Mouse (Mus musculus): ENCODE measurements at regions not wholly inside any gene's neighbourhood (a gene's known extent, or its start where the extent isn't known, plus 50 kb on each side); places are given as distances from the start of the nearest gene placed in this dataset.

GRCm38 (mm10) chr16:24177131-24177530, 188.5 kb upstream of the Bcl6 start:
- Histone ChIP-seq H3K27ac (ENCODE audit: insufficient read depth, low read length) (no peak overlapping the region), H3K4me1 (ENCODE audit: control insufficient read depth, insufficient read depth, low read length) (peaks cover 4% of the 10 kb centered on the region), H3K4me3 (ENCODE audit: insufficient read depth, low read length) (no peak overlapping the region)
- no peak for TF ChIP-seq POLR2A (IDR thresholded peaks at IDR 0.05; ENCODE audit: low read depth, low read length)
- TF ChIP-seq CTCF (IDR thresholded peaks at IDR 0.05; ENCODE audit: borderline replicate concordance, insufficient read depth, low read length): no peak

GRCm38 (mm10) chr16:24176057-24176456, 187.4 kb upstream of the Bcl6 start:
- TF ChIP-seq CTCF (IDR thresholded peaks at IDR 0.05; ENCODE audit: borderline replicate concordance, insufficient read depth, low read length): no peak
- no peak for TF ChIP-seq POLR2A (IDR thresholded peaks at IDR 0.05; ENCODE audit: low read depth, low read length)
- H3K4me3 ChIP-seq (ENCODE audit: insufficient read depth, low read length): no peak overlapping the region
- no peak overlapping the region for H3K27ac ChIP-seq (ENCODE audit: insufficient read depth, low read length)
- H3K4me1 ChIP-seq (ENCODE audit: control insufficient read depth, insufficient read depth, low read length): peaks cover 4% of the 10 kb centered on the region

GRCm38 (mm10) chr16:24175235-24175760, 186.6 kb upstream of the Bcl6 start:
- Histone ChIP-seq H3K4me3 (ENCODE audit: insufficient read depth, low read length) (no peak overlapping the region), H3K4me1 (ENCODE audit: control insufficient read depth, insufficient read depth, low read length) (peaks cover 4% of the 10 kb centered on the region), H3K27ac (ENCODE audit: insufficient read depth, low read length) (no peak overlapping the region)
- TF ChIP-seq CTCF (IDR thresholded peaks at IDR 0.05; ENCODE audit: borderline replicate concordance, insufficient read depth, low read length) (no peak), POLR2A (IDR thresholded peaks at IDR 0.05; ENCODE audit: low read depth, low read length) (no peak)

- Histone ChIP-seq H3K27ac (ENCODE audit: insufficient read depth, low read length) (no peak overlapping the region), H3K4me3 (ENCODE audit: insufficient read depth, low read length) (no peak overlapping the region), H3K4me1 (ENCODE audit: control insufficient read depth, insufficient read depth, low read length) (peaks cover 4% of the 10 kb centered on the region)
- TF ChIP-seq CTCF (IDR thresholded peaks at IDR 0.05; ENCODE audit: borderline replicate concordance, insufficient read depth, low read length) (no peak), POLR2A (IDR thresholded peaks at IDR 0.05; ENCODE audit: low read depth, low read length) (no peak)
Observed at GRCm38 (mm10) chr16:24174595-24174994, 185.9 kb upstream of the Bcl6 start.

GRCm38 (mm10) chr16:24173783-24174518, 185.3 kb upstream of the Bcl6 start:
- no peak overlapping the region for H3K27ac ChIP-seq (ENCODE audit: insufficient read depth, low read length)
- H3K4me1 ChIP-seq (ENCODE audit: control insufficient read depth, insufficient read depth, low read length): peaks cover 4% of the 10 kb centered on the region
- TF ChIP-seq CTCF (IDR thresholded peaks at IDR 0.05; ENCODE audit: borderline replicate concordance, insufficient read depth, low read length) (no peak), POLR2A (IDR thresholded peaks at IDR 0.05; ENCODE audit: low read depth, low read length) (no peak)
- no peak overlapping the region for H3K4me3 ChIP-seq (ENCODE audit: insufficient read depth, low read length)

GRCm38 (mm10) chr16:24172653-24173052, 184.0 kb upstream of the Bcl6 start:
- Histone ChIP-seq H3K4me3 (ENCODE audit: insufficient read depth, low read length) (no peak overlapping the region), H3K4me1 (ENCODE audit: control insufficient read depth, insufficient read depth, low read length) (peaks cover 4% of the 10 kb centered on the region), H3K27ac (ENCODE audit: insufficient read depth, low read length) (no peak overlapping the region)
- TF ChIP-seq CTCF (IDR thresholded peaks at IDR 0.05; ENCODE audit: borderline replicate concordance, insufficient read depth, low read length): no peak
- TF ChIP-seq POLR2A (IDR thresholded peaks at IDR 0.05; ENCODE audit: low read depth, low read length): no peak

- H3K4me1 ChIP-seq (ENCODE audit: control insufficient read depth, insufficient read depth, low read length): peaks cover 4% of the 10 kb centered on the region
- H3K27ac ChIP-seq (ENCODE audit: insufficient read depth, low read length): no peak overlapping the region
- TF ChIP-seq POLR2A (IDR thresholded peaks at IDR 0.05; ENCODE audit: low read depth, low read length) (no peak), CTCF (IDR thresholded peaks at IDR 0.05; ENCODE audit: borderline replicate concordance, insufficient read depth, low read length) (no peak)
- no peak overlapping the region for H3K4me3 ChIP-seq (ENCODE audit: insufficient read depth, low read length)
Observed at GRCm38 (mm10) chr16:24172065-24172464, 183.4 kb upstream of the Bcl6 start.

- no peak overlapping the region for H3K4me3 ChIP-seq (ENCODE audit: insufficient read depth, low read length)
- no peak for TF ChIP-seq CTCF (IDR thresholded peaks at IDR 0.05; ENCODE audit: borderline replicate concordance, insufficient read depth, low read length)
- no peak for TF ChIP-seq POLR2A (IDR thresholded peaks at IDR 0.05; ENCODE audit: low read depth, low read length)
- no peak overlapping the region for H3K27ac ChIP-seq (ENCODE audit: insufficient read depth, low read length)
- H3K4me1 ChIP-seq (ENCODE audit: control insufficient read depth, insufficient read depth, low read length): peaks cover 4% of the 10 kb centered on the region
Observed at GRCm38 (mm10) chr16:24171161-24171560, 182.5 kb upstream of the Bcl6 start.

- H3K4me1 ChIP-seq (ENCODE audit: control insufficient read depth, insufficient read depth, low read length): no peaks in the 10 kb centered on the region
- no peak for TF ChIP-seq CTCF (IDR thresholded peaks at IDR 0.05; ENCODE audit: borderline replicate concordance, insufficient read depth, low read length)
- no peak for TF ChIP-seq POLR2A (IDR thresholded peaks at IDR 0.05; ENCODE audit: low read depth, low read length)
- H3K27ac ChIP-seq (ENCODE audit: insufficient read depth, low read length): no peak overlapping the region
Observed at GRCm38 (mm10) chr16:24166496-24166895, 177.8 kb upstream of the Bcl6 start.

GRCm38 (mm10) chr16:24165461-24166081, 176.9 kb upstream of the Bcl6 start:
- H3K27ac ChIP-seq (ENCODE audit: insufficient read depth, low read length): no peak overlapping the region
- TF ChIP-seq CTCF (IDR thresholded peaks at IDR 0.05; ENCODE audit: borderline replicate concordance, insufficient read depth, low read length) (no peak), POLR2A (IDR thresholded peaks at IDR 0.05; ENCODE audit: low read depth, low read length) (no peak)

More at GRCm38 (mm10) chr16:24166496-24166895, 177.8 kb upstream of the Bcl6 start:
- no peak overlapping the region for H3K4me3 ChIP-seq (ENCODE audit: insufficient read depth, low read length)

More at GRCm38 (mm10) chr16:24165461-24166081, 176.9 kb upstream of the Bcl6 start:
- no peaks in the 10 kb centered on the region for H3K4me1 ChIP-seq (ENCODE audit: control insufficient read depth, insufficient read depth, low read length)
- H3K4me3 ChIP-seq (ENCODE audit: insufficient read depth, low read length): no peak overlapping the region

All from embryonic fibroblast, embryonic 13.5 days (primary cell).